Mouse (Mus musculus): Measurements from ENCODE around the gene E2f6. TPM values are rescaled to one million over a fixed set of nuclear protein-coding genes. Genes with fewer than 3 reads are reported as not detected.

The E2f6 gene
- total RNA-seq, 2 experiments from 2014 or later, result 139 to 159 TPM

GRCm38 (mm10) chr12:16803956-16804430 is 6.8 kb upstream of the E2f6 start:
- intact Hi-C loops (cut with DNase I), result loop anchor here (2.0 to 5.0 kb wide), 2 partner anchors 47 to 141 kb away; no protein-coding TSS in a partner anchor
- no peak overlapping the region for H3K4me3 ChIP-seq
- no peak for TF ChIP-seq CTCF (IDR thresholded peaks at IDR 0.05)
- H3K27ac ChIP-seq, result no peak overlapping the region
- DNase-seq, result no peak

- TF ChIP-seq CTCF (IDR thresholded peaks at IDR 0.05), result peak; percentile 70
- no peak overlapping the region for H3K27ac ChIP-seq
- no peak overlapping the region for H3K4me3 ChIP-seq
- peak; percentile 80 for DNase-seq
- intact Hi-C loops (cut with DNase I), result loop anchor here (1.0 to 5.0 kb wide), 4 partner anchors 88 to 457 kb away; no protein-coding TSS in a partner anchor
These were observed 5.3 kb upstream of the E2f6 start for GRCm38 (mm10) chr12:16805511-16805910.

DNA sequence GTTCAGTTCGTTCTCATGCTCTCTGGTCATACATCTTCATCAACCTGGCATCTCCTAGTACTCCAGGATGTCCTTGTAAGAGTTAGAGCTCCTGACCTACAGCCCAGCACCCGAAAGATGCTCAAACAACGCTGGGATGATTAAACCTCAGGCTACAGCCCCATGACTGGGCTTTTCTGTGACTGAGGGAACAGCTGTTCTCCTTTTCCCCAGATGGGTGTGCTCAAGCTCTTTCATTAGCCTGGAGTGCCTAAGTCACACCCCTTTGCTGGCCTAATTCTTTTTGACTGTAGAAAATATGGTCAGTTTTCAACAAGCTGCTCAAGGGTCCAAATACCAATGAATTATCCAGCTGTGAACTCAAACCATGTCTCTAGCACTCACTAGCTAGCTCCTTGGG is 2.7 kb upstream of the E2f6 start:
- Histone ChIP-seq H3K27ac (no peak overlapping the region), H3K4me3 (no peak overlapping the region)
- peak; percentile 81 for TF ChIP-seq CTCF (IDR thresholded peaks at IDR 0.05)
- intact Hi-C loops (cut with DNase I), result loop anchor here (1.0 to 5.0 kb wide), 3 partner anchors 203 to 454 kb away; partner anchors contain the start of gene 2410004P03Rik
- peak; percentile 45 for DNase-seq

- H3K4me3 ChIP-seq, result peak overlapping the region; percentile 91
- intact Hi-C loops (cut with DNase I), result no loop called here
- no peak for TF ChIP-seq CTCF (IDR thresholded peaks at IDR 0.05)
- no peak for DNase-seq
- peak overlapping the region; percentile 88 for H3K27ac ChIP-seq
These were observed 714 bp downstream of the E2f6 start for GRCm38 (mm10) chr12:16811477-16811876.

- Histone ChIP-seq H3K27ac (no peak overlapping the region), H3K4me3 (no peak overlapping the region)
- no peak for DNase-seq
- intact Hi-C loops (cut with DNase I), result no loop called here
- TF ChIP-seq CTCF (IDR thresholded peaks at IDR 0.05), result no peak
These were observed 6.4 kb downstream of the E2f6 start for GRCm38 (mm10) chr12:16817147-16817546.

- H3K4me3 ChIP-seq, result no peak overlapping the region
- no peak overlapping the region for H3K27ac ChIP-seq
- no peak for TF ChIP-seq CTCF (IDR thresholded peaks at IDR 0.05)
- no peak for DNase-seq
- intact Hi-C loops (cut with DNase I), result no loop called here
These were observed 7.8 kb downstream of the E2f6 start for GRCm38 (mm10) chr12:16818513-16818912.

DNA sequence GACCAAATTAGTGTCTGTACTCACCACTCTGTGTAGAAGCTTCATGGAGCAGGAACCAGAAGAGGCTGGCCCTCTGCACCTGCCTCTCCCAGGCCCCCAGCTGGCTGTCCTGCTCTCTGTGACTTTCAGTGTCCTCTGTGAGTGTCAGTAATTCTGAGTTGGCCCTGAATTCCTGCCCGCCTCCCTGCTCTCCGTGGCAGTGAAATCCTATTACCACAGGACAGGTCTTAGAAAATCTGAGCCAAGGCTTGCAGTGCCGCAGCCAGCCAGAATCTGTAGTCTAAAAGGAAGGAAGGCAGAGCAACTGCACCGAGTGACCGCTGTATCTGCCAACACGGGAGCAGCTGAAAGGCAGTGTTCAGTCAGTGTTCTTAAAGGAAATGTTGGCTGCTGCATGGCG is 10.0 kb downstream of the E2f6 start:
- Histone ChIP-seq H3K4me3 (peak overlapping the region; percentile 38; the same call in 1 of the 2 replicates), H3K27ac (peak overlapping the region; percentile 85)
- peak; percentile 82 for DNase-seq
- intact Hi-C loops (cut with DNase I), result loop anchor here (5.0 kb wide), 1 partner anchor 77 kb away; no protein-coding TSS in a partner anchor
- TF ChIP-seq CTCF (IDR thresholded peaks at IDR 0.05), result no peak

GRCm38 (mm10) chr12:16822181-16822734 is 11.5 kb downstream of the E2f6 start:
- Histone ChIP-seq H3K27ac (no peak overlapping the region), H3K4me3 (no peak overlapping the region)
- TF ChIP-seq CTCF (IDR thresholded peaks at IDR 0.05), result no peak
- no peak for DNase-seq
- intact Hi-C loops (cut with DNase I), result loop anchor here (5.0 kb wide), 1 partner anchor 75 kb away; no protein-coding TSS in a partner anchor

DNA sequence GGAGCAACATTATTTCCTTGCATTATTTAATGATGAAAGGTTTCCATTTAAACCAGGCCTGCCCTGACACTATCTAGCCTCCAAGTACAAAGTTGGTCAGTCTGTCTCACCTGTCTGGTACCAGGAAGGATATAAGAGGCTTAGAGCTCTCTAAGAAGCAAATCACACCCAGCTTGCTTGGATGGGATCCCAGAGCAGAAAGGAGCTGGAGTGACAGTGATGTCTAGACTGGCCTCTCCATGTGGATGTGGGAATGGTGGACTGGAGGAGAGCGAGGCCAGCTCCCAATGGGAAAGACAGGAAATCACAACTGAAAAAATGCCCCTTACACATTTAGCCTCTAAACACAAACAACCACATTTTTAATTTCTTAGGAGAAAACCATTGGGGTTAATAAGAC is 12.9 kb downstream of the E2f6 start:
- intact Hi-C loops (cut with DNase I), result loop anchor here (5.0 kb wide), 1 partner anchor 74 kb away; no protein-coding TSS in a partner anchor
- no peak for TF ChIP-seq CTCF (IDR thresholded peaks at IDR 0.05)
- DNase-seq, result no peak
- Histone ChIP-seq H3K27ac (no peak overlapping the region), H3K4me3 (no peak overlapping the region)

DNA sequence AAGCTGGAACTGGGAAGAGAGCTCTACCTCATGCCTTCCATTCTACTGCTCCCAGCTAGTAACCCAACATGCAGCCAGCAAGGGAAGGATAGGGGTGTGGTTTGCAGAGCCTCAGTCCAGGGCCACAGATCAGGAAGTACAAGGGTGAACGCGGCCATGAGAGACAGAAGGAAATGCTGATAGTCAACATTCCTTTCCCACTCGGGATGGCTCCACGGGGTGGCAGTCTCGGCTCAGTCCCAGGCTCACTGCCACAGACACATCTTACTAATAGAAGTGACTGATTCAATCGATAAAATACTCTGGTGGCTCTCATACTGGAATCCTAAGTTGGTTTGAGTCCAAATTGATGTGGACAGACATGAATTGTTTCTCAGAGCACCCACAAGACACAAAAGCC is 17.7 kb downstream of the E2f6 start:
- peak; percentile 66 for TF ChIP-seq CTCF (IDR thresholded peaks at IDR 0.05)
- Histone ChIP-seq H3K27ac (peak overlapping the region; percentile 40; the same call in 1 of the 2 replicates), H3K4me3 (no peak overlapping the region)
- peak; percentile 68 for DNase-seq
- intact Hi-C loops (cut with DNase I), result no loop called here

DNA sequence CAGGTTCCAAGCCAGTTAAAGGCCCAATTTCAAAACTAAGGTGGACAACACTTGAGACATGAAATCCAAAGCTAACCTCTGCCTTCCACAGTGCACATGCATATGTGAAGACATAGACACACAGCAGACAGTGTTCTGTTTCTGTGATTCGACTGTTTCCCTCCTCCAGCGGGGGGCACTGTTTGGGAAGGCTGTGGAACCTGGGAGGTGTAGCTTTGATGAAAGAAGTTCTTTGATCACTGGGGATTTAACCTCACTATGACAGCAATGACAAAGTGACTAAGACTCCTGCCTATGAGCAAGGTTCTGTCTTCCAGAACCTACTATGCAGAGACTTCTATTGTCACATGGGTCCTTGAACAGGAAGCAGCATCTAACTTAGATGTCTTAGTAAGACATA is 19.0 kb downstream of the E2f6 start:
- intact Hi-C loops (cut with DNase I), result loop anchor here (5.0 kb wide), 1 partner anchor 98 kb away; no protein-coding TSS in a partner anchor
- Histone ChIP-seq H3K4me3 (no peak overlapping the region), H3K27ac (no peak overlapping the region)
- no peak for TF ChIP-seq CTCF (IDR thresholded peaks at IDR 0.05)
- no peak for DNase-seq

GRCm38 (mm10) chr12:16831071-16831470 is 20.3 kb downstream of the E2f6 start:
- Histone ChIP-seq H3K4me3 (no peak overlapping the region), H3K27ac (no peak overlapping the region)
- intact Hi-C loops (cut with DNase I), result loop anchor here (5.0 kb wide), 1 partner anchor 96 kb away; no protein-coding TSS in a partner anchor
- no peak for TF ChIP-seq CTCF (IDR thresholded peaks at IDR 0.05)
- DNase-seq, result no peak

GRCm38 (mm10) chr12:16834701-16835100 is 23.9 kb downstream of the E2f6 start:
- DNase-seq, result no peak
- Histone ChIP-seq H3K4me3 (peak overlapping the region; percentile 5), H3K27ac (peak overlapping the region; percentile 88)
- no peak for TF ChIP-seq CTCF (IDR thresholded peaks at IDR 0.05)
- intact Hi-C loops (cut with DNase I), result loop anchor here (2.0 to 5.0 kb wide), 2 partner anchors 60 to 93 kb away; partner anchors contain the start of gene Rock2

Measured in gastrocnemius, adult 2 months (tissue).